Mouse (Mus musculus): Measurements from ENCODE around the gene Glod5.

Glod5 gene

DNA sequence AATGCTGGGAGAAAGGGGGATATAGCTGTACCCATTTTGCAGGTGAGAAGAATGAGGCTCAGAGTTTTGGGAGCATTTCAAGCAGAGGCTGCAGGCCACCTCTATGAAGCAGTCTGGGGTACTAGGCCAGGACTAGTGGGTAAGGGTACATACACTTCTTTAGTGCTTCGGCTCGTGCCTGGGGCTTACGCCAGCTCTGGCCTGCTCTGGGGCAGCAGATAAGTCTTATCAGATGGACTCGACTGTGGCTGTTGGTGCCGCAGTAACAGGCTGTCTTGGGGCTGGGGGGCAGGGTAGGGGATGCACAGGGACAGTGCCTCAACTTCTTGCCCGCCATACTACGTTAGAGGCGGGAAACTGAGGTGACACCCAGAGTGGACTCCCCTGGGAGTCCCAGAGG, 50.1 kb downstream of the Glod5 start:
- DNase-seq (ENCODE audit: low spot score in 2 of 2): no peak

GRCm38 (mm10) chrX:7967596-7968201, 50.6 kb downstream of the Glod5 start:
- no peak for DNase-seq (ENCODE audit: low spot score in 2 of 2)

GRCm38 (mm10) chrX:7966161-7966560, 52.1 kb downstream of the Glod5 start:
- DNase-seq (ENCODE audit: low spot score in 2 of 2): no peak

GRCm38 (mm10) chrX:7963829-7964626, 54.3 kb downstream of the Glod5 start:
- DNase-seq (ENCODE audit: low spot score in 2 of 2): no peak

- DNase-seq (ENCODE audit: low spot score in 2 of 2): no peak
Measured at GRCm38 (mm10) chrX:7958868-7959267, 59.4 kb downstream of the Glod5 start.
